Mouse (Mus musculus) embryonic fibroblast, embryonic 13.5 days (primary cell): ENCODE results near the gene Unc5cl. TPM values are rescaled to one million over a fixed set of nuclear protein-coding genes. Genes with fewer than 3 reads are reported as not detected.

Source experiments
- H3K27ac ChIP-seq: 2 replicates; pipeline ENCODE4 v1.5.1; 2012; ENCODE audit warnings: low read length, control low read depth, inconsistent platforms; ENCODE audit not compliant: insufficient read depth
- H3K4me1 ChIP-seq: 2 replicates; pipeline ENCODE4 v1.6.1; 2011; ENCODE audit warnings: low read length; ENCODE audit not compliant: control insufficient read depth, insufficient read depth
- H3K4me3 ChIP-seq: 2 replicates; pipeline ENCODE4 v1.5.1; 2011; ENCODE audit warnings: mild to moderate bottlenecking, control low read depth, low read length; ENCODE audit not compliant: insufficient read depth
- CTCF ChIP-seq: IDR thresholded peaks from 2 replicates; pipeline ENCODE4 v1.5.1; 2011; ENCODE audit warnings: mild to moderate bottlenecking, control low read depth, low read length, moderate library complexity, borderline replicate concordance; ENCODE audit not compliant: insufficient read depth
- POLR2A ChIP-seq: IDR thresholded peaks from 2 replicates; pipeline ENCODE4 v1.6.1; 2011; ENCODE audit warnings: low read depth, mild to moderate bottlenecking, control low read depth, low read length, moderate library complexity
- polyA plus RNA-seq: library from polyadenylated mRNA; stranded (reverse); fragments of >200 nt; gene quantifications from 2 replicates; pipeline ENCODE4 v1.2.4, GENCODE M21; 2011; ENCODE audit warnings: low read depth; ENCODE audit not compliant: missing spikeins, insufficient read length

Gene Unc5cl
- polyA plus RNA-seq, 1 experiment: not detected

- no peak overlapping the region for H3K27ac ChIP-seq
- no peak for TF ChIP-seq POLR2A
- TF ChIP-seq CTCF: no peak
These were observed 131.2 kb downstream of the Unc5cl start for GRCm38 (mm10) chr17:48585902-48586359.

GRCm38 (mm10) chr17:48588674-48589073 is 134.0 kb downstream of the Unc5cl start:
- no peak overlapping the region for H3K4me3 ChIP-seq
- H3K4me1 ChIP-seq: no peaks in the 10 kb centered on the region
- no peak for TF ChIP-seq CTCF
- no peak for TF ChIP-seq POLR2A

More at GRCm38 (mm10) chr17:48585902-48586359, 131.2 kb downstream of the Unc5cl start:
- Histone ChIP-seq H3K4me1 (no peaks in the 10 kb centered on the region), H3K4me3 (peak overlapping the region; percentile 52)

More at GRCm38 (mm10) chr17:48588674-48589073, 134.0 kb downstream of the Unc5cl start:
- H3K27ac ChIP-seq: no peak overlapping the region

Other genes with a start within 250 kb of the Unc5cl start
- gene Trem1, start 222.1 kb upstream of the Unc5cl start, polyA plus RNA-seq: 0.33 TPM in 1 of 2 replicates, not detected in the other
- gene Trem3, start 207.1 kb upstream of the Unc5cl start, polyA plus RNA-seq: not detected in 2 replicates
- not detected in 2 replicates for gene Treml4, start 190.6 kb upstream of the Unc5cl start, polyA plus RNA-seq
- not detected in 2 replicates for gene Treml2, start 155.4 kb upstream of the Unc5cl start, polyA plus RNA-seq
- gene B430306N03Rik, start 138.8 kb upstream of the Unc5cl start, polyA plus RNA-seq: 0.19 TPM in 1 of 2 replicates, not detected in the other
- gene Trem2, start 108.5 kb upstream of the Unc5cl start, polyA plus RNA-seq: 0.32 and 2.2 TPM in 2 replicates
- gene Treml1, start 95.0 kb upstream of the Unc5cl start, polyA plus RNA-seq: not detected in 2 replicates
- gene Nfya, start 45.0 kb upstream of the Unc5cl start, polyA plus RNA-seq: 31.9 and 41.5 TPM in 2 replicates
- gene Oard1, start 44.9 kb upstream of the Unc5cl start, polyA plus RNA-seq: 17.1 and 18.9 TPM in 2 replicates
- gene Apobec2, start 22.0 kb upstream of the Unc5cl start, polyA plus RNA-seq: not detected in 2 replicates
- gene Tspo2, start 3.4 kb upstream of the Unc5cl start, polyA plus RNA-seq: not detected in 2 replicates